Mouse (Mus musculus) lung, postnatal 4 days (tissue): ENCODE results near the gene Fbxw17.
"Not testable (repeated sequence)": the region's sequence is repeated elsewhere in the genome, so short reads cannot be mapped to it uniquely, and the experiment has no call there.

Source experiments
- DNase-seq, 2 experiments: peaks; one replicate each; pipeline ENCODE4 v3.0.0; 2021

Gene Fbxw17

DNA sequence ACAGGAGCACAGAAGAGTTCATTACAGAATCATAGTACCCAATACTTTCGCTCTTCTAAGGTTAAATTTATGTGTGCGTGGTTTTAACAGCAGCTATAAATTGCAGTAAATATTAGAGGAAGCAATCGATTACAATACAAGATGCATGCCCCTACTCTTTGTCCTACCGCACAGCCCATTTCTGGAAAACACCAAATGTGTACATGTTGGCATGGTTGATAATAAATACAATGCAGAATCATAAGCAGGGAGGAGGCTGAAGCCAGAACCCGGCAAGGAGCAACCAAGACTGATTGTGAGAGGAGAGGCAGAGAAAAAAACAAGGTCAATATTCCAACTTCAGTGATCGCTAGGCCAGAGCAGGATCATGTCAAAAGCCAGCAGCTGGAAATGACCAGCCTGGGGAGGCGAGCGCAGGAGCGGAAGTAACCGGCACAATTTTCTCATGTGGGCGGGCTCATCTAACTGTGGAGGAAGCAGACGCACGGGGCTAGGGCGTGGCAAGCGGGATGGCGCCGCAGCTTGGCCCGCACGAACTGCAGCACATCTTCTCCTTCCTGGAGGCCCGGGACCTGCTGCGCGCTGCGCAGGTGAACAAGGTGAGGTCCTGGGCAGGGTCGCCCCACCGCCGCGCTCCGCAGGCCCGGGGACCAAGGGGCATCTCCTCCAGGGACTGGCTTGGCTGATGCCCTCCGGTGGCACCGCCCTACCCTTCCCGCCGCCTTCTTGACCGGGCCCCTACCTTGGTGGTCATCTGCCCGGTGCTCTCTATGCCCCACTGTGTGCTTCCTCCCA is at the start of gene Fbxw17:
Fbxw17 (plus strand) TSS at position 476 of the 795 bp plus-strand sequence.
- peak; percentile 82 to 84 for DNase-seq

DNA sequence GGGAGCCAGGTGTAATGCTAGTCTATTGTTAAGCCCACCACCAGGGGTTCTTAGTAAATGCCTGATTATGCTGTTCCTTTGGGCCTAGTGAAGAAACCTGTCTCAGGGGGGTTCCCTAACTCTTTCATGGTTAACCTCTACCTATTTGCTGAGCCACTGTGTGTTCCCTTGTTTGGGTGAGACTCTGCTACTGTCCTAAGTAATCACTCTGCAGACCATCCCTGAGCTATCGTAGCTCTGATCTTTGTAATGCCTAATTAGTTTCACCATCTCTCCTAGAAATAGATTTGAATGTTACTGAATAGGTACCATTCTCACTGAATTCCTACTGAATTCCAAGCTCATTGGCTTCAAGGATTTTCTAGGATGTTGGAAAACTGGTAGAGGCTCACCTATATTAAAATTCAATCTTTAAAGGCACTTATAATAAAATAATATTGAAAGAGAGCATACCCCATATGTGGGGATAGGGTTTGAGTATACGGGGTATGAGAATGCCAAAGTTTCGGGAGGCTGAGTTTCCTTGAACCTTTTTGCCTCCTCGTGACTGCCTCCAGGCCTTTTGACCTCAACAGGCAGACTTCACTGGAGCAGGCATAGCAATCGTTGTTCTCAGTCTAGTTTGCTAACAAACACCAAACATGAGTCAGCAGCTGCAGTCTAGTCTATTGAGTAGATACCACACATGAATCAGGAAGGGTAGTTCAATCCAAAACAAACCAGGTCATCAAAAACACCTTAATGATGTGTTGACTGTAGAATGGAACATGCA is 44.5 kb upstream of the Fbxw17 start:
- not testable (repeated sequence) for DNase-seq

DNA sequence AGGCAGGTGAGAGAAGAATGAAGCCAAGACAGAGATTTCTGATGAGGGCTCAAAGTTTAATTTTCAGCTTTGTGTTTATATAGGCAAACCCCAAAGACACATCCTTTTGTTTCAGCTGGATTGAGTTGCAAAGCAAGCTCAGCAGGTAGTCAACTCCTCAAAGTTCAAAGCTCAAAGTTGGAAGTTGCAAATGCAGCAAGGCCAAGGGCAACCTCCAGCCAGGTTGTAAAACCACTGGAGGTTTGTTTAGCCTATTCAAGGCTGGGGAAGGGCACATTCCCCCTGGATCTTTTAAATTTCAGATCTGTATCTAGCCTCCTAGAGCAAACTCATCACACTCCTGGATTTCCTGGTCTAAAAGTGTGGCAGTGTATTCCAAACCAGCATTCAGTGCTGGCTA is 28.5 kb upstream of the Fbxw17 start:
- not testable (repeated sequence) for DNase-seq

DNA sequence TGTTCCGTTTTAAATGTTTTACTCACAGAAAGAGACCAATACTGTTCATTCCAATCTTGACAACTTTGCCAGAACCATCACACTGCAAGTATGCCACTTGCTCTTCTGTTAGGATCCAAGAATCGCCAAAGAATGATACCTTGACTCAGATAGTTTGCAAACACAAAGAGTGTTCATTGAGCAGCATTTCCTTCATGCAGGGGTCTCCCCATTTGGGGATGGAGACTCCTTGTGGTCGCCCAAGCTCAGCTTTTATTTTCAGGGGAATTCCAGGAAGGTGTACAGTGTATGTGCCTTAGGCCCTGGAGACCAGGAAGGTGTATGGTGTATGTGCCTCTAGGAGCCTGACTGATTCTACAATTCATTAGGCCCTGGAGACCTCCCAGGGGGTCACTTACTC is 757 bp downstream of the Fbxw17 start:
- no peak for DNase-seq

DNA sequence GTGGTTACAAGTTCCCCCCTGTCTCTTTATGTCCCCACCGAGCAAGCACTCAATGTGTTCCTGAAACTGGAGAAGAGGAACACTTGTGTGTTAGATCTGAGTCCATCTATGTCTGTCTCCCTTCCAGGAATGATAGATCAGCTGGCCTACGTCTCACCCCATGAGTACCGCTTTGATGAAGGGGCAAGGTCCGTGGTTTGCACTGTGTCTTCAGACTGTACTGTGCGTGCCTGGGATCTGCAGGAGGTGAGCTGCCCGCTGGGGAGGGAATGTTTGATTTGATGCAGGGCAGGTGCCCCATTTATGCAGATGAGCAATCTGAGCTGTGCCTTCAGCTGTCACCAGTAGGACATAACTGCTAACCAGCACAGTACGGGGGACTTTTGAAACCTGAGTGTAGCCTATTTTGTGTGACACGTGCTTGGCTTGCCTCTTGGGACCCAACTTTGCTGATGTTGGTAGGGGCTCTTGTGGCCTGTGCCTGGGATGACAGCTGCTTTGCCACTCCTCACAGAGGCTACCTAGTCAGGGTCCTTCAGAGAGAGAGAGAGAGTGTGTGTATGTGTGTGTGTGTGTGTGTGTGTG is 6.1 kb downstream of the Fbxw17 start:
- no peak for DNase-seq

DNA sequence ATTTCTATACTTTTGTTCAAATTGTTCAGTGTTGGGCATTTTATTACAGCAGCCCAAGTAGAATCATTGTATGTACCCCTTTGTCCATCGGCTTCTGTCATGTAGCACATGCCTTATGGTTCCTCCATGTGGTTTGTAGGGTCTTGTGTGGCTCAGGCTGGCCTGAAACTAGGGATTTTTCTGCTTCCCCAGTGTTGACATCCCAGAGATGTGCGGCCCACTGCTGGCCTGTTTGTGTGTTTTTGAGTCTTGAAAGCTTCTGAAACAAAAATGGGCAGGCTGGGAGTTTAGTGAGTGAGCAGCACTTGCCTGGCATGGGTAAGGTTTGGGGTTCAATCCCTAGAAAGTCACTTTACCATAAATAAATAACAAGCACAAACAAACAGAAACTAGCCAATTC is 6.9 kb downstream of the Fbxw17 start:
- DNase-seq = no peak

DNA sequence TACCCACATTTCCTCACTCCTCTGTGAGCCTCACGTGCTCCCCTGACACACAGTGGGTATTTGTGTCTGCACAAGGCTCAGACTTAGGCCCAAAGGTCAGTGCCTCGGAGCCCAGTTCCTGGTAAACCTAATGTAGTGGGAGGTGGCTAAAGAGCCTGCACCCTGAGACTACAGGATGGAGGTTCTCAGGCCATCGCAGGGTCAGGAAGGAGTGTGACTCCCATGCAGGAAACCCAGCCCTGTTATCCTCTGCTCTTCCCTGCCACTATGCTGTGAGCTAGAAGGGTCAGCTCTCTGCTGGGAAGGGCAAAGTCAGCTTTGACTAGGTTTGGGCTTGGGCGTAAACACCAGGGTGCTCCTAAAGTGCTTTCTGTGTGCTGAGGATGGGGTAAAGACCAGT is 9.0 kb downstream of the Fbxw17 start:
- no peak for DNase-seq

DNA sequence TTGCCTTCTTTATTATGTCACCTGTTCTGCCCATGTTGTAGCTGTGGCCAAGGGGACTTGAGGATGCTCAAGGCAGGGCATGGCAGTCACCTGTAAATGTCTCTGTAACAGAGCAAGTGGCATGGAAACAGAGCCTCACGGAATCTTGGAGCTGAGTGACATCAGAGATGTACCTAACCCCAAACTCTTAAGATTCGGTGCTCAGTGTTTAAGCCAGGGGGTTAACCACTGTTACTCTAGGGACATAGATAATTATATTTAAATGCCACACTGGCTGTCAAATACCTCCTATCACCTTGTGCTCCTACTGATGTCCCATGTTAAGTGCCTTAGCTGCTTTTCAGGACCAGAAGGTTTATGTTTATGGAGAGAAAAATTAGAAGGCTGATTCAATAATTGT is 26.1 kb downstream of the Fbxw17 start, which contains the start of gene Gm47429:
Gm47429 (minus strand) TSS at position 101 of the 400 bp plus-strand sequence.
- no peak for DNase-seq

DNA sequence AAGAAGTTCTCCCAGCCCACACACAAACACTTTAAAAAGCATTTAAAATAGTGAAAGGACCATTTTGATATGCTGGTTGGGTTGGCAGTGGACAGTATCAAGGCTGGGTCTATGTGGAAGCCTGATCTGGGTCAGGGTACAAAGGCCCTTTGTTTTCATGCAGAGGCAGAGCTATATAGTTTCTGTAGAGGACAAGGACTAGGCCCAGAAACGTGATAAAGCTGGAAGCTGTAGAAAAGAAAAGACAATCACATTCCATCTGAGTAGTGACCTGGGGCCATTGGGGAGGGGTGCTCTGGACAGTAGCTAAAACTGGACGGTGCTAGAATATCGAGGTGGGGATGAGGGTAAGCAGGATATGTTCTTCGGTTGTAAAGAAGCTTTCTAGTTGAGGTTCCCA is 27.6 kb downstream of the Fbxw17 start:
- no peak for DNase-seq

DNA sequence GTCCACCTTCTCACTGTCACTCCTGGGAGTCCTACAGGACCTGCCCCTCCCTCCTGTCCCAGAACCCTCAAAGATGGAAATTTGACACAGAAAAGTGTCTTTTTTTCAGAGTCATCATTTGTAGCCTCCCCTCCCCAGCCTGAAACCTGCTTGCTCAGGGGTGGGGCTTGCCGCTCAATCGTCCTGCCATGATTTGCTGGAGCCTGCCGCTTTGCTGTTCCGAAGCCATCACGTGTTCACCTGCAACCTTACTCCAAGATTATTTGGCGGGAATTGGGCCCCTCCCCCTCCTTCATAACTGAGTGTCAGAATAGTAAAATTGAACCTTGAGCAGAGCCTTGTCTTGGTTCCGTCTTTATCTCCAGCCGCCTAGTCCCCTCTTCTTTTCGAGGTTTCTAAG is 34.6 kb downstream of the Fbxw17 start:
- not testable (repeated sequence) for DNase-seq

DNA sequence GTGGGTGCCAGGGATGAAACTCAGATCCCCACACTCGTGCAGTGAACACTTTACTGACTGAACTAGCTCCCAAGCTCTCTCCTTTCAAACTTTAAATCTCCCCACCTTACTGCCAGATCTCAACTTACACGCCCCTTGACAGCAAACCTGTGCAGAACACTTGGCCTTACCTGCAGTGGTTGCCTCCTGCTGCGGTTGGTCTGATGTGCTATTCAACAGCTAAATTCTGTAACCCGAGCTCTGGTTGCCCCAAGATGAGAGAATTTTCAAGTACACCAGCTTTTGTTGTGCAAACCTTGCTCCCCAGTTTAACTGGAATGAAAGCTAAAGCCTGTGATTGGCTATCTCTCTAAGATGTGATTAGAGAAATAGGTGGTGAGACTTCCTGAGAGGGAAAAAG is 35.8 kb downstream of the Fbxw17 start:
- DNase-seq = no peak

DNA sequence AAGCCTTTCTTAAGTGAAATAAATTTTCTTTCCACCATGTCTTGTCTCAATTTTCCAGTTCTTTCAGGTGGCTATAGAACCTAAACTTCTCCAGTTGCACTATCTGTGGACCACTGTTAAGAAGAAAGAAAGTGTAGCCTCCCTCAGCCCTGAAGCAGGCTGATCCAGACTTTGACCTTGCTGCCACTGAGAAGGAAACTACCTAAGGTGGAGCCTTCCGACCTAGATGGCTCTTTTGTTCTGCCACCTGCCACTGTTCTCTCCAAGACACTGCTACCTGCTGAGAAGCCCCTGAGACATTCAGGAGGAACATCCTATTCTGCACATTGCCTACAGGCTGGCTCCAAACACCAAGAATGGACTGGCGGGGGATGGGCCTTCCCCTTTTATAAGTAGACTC is 42.8 kb downstream of the Fbxw17 start:
- not testable (repeated sequence) for DNase-seq

DNA sequence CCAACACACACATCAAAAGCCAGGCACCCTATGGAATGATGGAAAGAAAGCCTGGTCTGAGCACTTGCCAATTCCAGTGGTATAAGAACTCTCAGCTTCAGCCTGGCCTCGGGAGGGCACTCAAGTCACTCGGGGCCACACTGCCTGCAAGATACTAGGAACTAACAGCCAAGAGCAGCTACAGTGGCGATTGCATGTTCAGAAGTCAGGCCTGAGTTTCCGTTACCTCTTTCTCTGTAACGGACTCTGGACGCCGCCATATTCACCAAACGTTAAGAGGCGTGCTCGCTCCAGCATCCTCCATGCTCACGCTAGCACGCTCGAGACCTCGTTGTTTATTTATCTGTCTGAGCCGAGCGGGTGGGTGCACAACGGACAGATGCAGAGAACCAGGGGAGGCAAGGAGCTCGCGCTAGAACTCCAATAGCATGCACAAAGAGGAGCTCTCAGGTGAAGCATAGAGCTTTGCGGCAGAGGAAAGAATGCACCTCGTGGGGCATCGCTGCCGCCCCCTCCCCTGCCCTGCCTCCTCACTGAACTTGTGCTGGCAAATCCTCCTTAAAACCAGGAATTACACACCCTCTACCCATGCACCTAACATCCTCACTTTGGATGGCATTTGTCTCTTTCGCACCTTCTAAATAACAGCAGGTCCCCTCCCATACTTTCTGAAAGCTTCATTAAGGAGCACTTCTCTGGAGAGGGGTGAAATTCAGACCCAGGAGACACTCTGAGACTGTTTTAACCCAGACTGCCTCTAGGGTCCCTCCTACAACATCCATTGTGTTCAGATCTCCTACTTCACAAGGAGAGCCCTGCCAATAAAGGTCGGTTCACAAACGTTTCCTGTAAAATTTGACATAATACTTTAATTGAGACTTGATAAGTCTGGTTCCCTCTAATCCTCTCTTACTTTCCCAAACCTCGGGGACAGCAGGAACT is 47.2 kb downstream of the Fbxw17 start:
- peak; percentile 9 to 29 for DNase-seq

DNA sequence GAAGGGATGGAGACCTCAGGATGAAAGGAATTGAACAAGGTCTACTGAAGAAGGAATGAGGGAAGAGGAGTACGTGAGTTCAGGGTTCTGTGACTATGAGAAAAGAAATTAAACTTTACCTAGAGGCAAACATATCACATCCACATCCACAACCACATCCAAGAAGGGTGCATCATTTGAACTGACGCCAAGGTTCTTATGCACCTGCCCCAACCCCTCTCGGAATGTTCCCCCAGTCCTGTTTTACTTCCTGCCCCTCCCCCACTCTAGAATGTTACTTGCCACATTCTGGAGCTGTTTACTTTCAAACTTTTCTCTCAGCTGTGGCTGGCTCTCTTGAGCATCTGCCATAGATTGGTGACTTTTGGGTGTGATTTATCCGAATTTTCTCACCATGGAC is 49.3 kb downstream of the Fbxw17 start, which contains the start of gene Nutm2:
Nutm2 (plus strand) TSS at position 301 of the 400 bp plus-strand sequence.
- no peak for DNase-seq
